Mouse (Mus musculus): ENCODE results near the gene Dgkb.

GRCm38 (mm10) chr12:38309885-38310284 is 492.4 kb downstream of the Dgkb start:
- TF ChIP-seq CTCF (IDR thresholded peaks at IDR 0.05; ENCODE audit: borderline replicate concordance, extremely low read depth, insufficient read depth, insufficient read length) (no peak), POLR2A (IDR thresholded peaks at IDR 0.05; ENCODE audit: borderline replicate concordance, extremely low read depth, insufficient read depth, insufficient read length, poor library complexity, severe bottlenecking) (no peak)

Data from brain, embryonic 14.5 days (tissue).